Mouse (Mus musculus) heart, adult 9 months (tissue): Measurements from ENCODE around the gene Tmie.

Experiments used
- DNase-seq, 2 experiments: peaks; one replicate each; pipeline ENCODE4 v3.0.0; 2022; ENCODE audit warnings: low spot score in 2 of 2

The Tmie gene

DNA sequence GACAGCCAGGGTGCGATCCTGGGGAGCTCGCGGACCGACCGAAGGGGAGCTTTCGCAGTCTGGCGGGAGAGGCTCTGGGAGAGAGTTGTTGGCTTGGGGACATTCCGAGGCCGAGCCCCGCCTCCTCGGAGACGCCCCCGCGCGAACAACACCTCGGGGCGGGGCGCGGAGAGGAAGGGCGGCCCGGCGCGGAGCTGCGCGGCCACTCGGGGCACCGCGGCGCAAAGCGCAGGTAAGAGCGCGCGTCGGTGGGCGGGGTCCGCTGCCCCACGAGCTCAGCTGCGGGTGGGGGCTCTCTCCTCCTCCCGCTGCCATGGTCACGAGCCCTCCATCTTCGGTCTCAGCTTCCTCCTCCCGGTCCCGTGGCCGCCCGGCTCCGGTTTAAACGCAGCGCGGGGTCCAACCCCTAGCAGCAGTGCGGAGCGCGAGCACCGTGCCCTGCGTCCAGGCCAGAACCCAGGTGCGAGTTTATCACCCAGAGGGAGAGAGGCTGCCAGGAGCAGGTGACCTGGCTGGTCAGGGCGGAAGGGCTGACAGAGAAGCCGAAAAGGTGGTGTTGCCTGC is at the start of gene Tmie:
Gene Tmie, minus strand, starts transcription at position 116 of the 564 bp plus-strand sequence.
- DNase-seq, result peak; percentile 83 to 85

DNA sequence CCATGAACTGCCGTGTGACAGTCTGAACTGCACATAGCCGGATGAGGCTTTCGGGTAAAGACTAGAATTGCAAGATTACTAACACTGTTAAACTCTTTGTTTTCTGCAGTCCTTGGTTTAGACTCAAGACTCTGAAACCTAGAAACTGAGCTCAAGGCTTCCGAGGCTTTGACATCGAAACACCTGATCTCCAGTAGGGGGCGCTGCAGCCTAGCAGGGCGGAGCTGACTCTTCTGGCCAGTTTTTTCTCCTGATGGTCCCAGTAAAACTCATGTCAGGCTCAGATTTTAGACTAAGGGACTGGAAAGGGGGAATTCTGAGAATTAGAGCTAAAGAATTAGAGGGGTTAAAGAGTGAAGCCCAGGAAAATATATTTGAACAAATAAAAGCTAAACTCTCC is 42.8 kb upstream of the Tmie start:
- DNase-seq, result peak; percentile 21 to 64

DNA sequence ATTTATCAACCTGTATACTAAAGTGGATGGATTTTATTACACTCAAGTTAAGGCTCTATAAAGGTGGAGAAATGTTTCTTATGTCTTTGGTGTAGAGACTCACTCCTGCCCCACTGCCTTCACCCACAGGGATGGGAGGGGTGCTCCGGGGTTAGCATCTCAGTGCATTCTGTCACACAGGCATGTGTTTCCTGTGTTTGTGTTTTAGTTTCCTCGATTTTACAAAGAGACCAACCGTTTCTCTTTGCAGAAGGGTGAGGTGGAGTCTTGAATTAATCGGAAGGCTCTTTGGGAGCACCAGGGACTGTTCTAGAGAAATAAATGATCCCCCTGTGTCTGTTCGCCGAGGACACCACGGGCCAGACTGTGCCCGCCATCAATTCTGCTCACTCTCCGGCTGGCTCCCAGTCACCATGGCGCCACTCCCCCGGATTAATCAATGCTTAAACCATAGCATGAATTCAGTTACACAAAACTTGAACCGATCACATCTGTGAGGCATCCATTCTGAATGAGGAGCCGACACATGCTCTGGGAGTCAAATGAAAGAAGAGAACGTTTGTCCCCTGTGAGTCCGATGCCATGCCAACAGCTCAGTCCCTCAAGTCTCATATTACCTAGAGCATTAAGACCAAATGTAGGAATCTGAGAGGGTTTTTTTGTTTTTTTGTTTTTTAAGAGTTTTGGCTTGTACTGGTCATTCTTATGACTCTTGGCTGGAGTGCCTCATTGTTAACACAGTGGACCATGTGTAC is 40.9 kb upstream of the Tmie start:
- DNase-seq, result peak; percentile 17 to 63

DNA sequence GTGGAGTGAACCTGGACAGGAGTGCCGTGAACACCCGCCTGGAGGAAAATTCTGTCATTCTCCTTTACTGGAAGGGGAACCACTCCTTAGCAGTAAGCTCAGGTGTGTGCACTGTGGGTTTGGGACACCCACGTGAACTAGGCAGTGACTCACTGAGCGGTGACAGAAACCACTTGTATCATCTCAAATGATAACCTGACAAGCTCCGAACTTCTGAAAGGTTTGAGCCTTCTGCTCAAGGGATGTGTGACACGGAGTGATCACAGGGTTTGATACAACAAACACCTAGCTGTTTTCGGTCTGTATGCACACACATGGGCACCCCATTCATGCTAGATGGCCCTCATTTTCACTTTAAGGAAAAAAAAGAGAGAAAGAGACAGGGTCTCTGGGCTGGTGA is 36.9 kb upstream of the Tmie start, which contains the start of gene Fam240a:
Gene Fam240a, minus strand, starts transcription at position 76 of the 400 bp plus-strand sequence.
- no peak for DNase-seq

DNA sequence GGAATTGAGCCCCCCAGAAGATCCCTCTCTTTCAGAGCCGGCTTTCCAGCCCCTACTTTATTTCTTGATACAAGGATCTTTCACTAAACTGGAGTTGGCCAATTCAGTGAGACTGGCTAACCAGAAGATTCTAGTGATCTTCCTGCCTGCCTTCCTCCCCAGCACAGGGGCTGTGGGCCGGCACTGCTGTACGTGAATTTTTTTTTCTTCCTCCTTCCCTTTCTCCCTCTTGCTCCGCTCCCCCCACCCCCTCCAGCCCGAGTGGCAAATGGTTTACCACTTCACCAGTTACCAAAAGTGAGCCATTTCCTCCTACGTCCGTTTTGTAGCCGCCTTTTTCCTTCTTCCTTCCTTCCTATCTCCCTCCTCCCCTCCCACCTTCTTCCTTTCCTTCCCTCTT is 35.6 kb upstream of the Tmie start:
- no peak for DNase-seq

DNA sequence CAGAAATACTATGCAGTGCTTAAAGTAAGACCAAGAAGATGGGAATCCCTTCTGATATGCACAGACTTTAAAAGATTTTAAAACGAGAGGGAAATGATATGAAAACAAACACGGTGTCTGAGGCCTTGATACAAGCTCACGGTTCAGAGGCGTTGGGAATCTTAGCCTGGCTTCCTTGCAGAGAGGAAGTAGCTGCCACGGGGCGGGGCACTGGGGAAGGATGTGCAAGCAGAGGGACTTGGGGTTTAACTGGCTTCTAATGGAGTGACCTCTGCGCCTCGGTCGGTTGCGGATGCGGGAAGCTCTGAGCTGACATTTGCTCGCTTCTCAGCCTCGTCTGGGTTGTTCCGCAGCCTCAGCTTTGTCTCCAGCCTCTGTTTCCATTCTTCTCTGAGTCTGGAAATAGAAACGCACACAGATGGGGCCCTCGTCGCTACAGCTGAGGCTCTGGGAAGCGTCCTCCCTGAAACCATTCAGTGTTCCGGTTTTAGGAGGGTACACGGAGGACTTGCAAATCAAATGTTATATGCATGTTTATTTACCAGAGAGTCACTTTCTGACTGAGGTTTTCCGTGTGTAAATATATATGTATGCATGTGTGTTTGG is 34.8 kb upstream of the Tmie start:
- DNase-seq, result no peak

DNA sequence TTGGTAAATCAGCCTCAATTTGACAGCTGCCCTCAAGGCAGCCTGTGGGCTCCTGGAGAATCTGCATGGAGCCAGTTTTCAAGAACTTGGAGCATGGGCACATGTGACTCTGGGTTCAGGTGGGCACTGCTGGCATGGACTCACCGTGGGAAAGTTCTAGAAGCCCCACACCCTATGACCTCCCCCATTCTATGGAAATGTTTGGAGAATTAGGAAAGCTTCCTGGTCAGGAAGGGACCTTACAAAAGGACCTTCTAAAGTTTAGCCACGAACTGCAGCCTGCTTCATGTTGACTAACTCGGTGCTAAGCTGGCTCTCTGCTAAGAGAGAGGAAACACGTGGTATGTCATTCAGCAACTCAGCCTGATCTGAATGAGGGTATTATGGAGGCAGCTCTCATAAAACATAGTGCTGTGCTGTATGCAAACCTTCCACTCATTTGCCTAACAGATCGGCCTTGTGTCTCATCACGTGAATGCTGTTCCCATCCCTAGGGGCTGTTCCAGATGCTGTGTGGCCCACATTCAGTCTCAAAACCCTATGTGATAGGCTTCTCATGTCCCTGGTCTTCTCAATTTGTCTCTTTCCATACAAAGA is 29.6 kb upstream of the Tmie start:
- DNase-seq, result no peak

DNA sequence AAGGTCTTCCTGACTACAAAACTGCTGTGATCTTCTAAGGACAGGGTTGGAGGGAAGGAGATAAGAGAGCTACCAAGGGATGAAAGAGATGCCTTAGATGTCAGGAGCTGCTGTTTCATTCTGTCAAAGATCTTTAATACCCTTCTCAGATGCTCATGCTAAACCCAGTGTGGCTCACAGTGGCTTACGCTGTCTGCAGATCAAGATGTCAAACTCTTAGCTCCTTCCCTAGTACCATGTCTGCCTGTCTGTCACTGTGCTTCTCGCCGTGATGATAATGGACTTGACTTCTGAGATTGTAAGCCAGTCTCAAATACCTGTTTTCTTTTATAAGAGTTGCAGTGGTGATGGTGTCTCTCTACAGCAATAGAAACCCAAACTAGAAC is 28.7 kb upstream of the Tmie start:
- DNase-seq, result no peak

DNA sequence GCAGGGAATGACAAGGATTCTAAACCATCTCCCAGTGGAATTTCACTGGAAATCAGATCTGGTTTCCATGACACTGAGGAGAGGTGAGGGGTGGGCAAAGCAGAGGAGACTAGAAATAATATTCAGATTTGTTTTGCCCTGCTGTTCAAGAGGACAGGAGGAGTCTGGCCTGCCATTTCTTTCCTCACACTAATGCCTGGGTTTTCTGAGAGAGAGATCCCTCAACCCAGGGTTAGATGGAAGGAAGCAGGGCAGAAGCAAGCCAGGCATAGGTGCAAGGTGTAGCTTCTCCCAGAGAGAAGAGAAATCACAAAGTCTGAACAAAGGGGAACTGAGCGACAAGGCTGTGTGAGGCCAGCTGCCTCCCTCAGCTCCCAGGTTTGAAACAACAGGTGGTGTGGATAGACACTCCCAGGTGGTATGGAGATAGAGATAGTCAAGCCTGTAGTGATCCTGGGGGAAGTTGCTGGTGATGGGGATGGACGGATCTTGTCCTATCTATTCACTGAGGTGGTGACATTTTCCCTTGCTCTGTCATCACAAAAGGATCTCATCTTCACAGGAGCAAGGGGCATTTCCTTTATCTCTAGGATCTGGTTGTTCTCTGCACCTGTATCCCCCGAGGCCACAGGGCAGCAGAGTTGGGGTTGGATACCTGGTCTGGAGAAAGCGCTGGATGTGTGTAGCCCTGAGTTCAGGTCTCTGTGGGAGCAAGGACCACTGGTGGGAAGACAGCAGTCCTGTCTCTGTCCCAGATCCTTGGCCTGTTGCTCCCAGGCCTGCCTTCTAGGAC is 28.1 kb upstream of the Tmie start:
- no peak for DNase-seq

DNA sequence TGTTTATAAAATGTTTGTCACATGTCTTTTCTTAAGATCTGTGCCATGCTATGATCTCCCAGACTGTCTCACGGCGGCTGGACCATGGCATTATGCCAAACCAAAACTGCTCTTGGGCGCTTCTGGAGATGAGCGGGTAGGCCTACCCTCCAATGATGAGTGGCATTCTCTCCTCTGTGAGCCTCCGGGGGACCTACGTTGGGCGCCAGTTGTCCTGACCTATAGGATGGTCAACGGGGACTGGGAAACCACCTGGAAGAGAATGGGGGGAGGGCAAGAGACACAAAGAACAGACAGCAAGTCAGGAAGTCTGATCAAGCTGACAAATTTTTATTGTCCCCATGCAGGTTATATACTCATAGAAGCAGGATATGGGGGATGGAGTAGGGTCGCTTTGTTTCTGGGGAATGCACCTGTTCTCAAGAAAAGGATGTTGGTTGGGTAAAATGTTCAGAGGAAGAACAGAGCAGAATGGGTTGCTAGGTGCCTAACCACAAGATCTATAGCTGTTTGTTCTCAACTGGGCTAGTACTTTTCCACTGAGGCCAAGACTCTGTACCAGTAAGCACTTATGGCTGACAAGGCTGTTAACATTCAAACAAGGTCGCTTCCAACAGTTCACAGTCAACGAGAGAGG is 27.4 kb upstream of the Tmie start:
- no peak for DNase-seq

DNA sequence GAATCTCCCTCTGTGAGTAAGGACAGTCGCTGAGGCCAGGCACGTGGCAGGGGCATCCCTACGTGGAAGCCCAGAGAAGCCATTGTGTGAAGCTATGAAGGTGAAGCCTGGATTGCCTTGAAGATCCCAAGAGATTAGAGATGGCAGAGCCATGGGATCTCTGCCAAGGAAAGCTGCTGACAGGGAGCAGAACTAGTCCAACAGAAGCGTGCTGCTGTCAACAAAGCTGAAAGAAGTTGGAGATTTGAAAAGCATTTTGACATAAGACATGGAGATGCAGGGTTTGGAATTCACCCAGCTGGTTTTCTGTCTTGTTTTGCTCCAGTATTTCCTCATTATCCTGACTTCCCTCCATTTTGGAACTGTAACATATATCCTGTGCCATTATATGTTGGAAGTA is 22.4 kb upstream of the Tmie start:
- no peak for DNase-seq

DNA sequence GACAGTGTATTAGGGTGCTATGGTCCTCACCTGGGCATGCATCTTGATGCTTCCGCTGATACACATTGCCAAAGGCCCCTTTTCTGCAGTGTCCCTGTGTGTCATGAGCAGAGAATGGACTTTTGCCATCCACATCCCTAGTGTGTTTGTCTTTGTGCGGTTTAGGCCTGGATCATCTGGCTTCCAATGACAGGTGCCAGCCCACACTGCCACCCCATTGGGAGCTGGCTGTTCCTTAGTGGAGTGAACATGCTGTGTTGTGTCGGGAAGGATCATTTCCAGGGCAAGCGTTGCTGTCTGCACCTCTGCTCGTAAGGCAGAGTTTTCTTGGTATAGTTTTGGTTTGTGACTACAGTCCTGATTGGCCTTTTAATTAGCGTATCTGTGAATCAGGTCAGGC is 21.3 kb upstream of the Tmie start:
- no peak for DNase-seq

DNA sequence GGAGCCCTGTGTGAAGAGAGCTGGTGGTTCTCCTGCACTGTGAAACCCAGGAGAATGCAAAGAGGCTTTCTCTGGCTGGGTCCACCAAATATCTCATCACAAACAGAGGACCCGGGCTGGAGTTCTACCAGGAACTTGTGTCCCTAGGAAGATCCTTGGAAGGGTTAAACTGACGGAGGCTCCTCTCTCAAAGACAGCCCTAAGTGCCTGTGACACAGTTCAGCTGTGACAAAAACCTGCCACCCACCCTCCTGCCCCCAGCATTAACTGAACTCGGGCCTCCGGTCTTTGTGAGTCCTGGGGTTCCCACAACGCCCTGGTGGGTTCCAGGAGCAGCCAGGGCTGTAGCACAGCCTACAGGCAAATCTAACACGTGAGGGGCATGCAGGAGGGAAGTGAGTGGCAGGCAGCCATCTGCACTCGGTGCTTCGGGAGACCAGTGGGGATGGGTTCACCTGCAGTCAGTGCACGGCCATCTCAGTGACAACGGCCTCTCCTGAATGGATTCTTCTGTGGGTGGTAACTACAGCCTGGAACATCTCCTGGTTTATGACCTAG is 19.6 kb upstream of the Tmie start:
- no peak for DNase-seq

DNA sequence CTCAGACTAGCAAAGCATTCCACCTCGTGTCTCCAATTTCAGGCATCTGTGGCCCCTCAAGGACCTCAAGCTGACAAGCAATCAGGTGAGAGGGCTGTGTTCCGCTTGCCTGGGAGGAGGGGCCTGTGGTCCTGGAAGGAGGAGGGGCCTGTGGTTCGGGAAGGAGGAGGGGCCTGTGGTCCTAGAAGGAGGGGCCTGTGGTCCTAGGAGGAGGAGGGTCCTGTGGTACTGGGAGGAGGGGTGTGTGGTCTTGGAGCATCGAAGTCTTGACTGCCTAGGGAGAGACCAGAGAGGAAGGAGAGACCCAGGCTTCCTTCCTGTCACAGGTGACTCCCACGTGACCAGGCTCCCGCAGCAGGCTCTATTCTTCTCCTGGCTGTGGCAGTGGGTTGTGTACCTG is 16.7 kb upstream of the Tmie start:
- DNase-seq, result no peak

DNA sequence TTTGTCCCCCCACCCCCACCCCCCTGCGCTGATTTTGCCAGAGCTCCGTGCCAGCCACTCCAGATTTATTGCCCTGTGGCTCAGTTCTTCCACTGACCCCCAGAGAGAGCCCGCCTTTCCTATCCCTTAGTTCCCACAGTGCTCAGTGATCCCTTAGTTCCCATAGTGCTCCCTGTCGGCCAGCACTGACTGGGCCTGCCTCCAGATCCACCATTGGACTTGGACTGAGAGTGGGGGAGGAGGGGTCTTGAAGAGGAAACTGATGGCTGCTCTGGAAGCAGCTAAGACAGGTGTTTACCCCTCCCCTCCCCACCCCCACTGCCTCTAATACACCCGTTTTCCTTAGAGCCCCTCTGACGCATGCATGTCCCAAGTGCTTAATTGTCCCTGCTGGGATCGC is 16.1 kb upstream of the Tmie start:
- DNase-seq, result no peak

DNA sequence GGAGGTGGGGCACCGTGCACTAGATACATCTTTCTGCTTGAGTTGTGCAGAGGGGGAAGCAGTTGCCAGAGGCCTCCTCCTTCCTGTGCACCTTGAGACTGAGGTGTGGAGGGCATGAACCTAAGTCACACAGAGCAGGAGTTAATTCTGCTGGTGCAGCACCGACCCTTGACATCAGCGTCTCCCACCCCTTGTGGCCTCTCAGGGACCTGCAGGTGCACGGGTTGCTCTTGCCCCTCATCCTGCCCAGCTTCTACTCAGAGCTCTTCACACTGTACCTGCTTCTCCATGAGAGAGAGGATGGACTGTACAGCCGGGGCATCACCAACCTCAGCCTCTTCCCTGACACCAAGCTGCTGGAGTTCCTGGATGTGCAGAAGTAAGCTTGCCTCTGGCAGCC is 15.6 kb upstream of the Tmie start:
- no peak for DNase-seq

DNA sequence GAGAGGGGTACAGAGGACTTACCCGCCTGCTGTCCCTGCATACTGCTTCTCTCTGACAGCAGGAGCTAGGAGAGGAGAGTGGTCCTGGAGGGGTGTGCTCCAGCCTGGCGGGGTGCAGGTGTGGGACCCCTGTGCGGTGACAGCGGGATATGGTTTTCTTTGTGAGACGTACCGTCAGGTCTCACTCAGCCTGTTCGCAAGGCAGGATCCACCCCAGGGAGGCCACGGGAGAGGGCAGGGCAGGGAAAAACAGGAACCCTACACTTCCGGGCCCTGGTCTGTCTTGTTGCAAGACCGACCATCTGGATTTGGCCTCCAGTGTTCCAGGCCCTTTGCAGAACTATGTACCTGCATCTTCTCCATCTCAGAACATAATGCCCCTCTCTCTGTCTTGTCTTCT is 13.5 kb upstream of the Tmie start:
- no peak for DNase-seq

DNA sequence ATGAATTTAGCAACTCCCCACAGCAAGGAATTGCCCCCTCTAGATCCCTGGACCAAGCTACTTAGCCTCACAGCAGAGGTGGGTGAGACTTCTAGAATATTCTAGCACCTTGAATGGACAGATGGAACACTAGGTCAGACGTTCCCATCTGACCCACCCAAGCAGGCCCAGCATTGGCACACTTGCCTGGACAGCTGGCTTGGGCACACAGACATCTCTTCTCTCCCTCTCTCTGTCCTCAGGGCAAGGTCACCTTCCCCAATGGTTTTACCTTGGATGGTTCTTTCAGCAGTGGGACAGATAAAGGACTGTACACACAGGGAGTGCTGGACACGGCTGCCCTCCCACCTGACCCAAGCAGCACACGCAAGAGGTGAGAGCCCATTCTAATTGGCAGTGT is 12.6 kb upstream of the Tmie start:
- DNase-seq, result no peak

DNA sequence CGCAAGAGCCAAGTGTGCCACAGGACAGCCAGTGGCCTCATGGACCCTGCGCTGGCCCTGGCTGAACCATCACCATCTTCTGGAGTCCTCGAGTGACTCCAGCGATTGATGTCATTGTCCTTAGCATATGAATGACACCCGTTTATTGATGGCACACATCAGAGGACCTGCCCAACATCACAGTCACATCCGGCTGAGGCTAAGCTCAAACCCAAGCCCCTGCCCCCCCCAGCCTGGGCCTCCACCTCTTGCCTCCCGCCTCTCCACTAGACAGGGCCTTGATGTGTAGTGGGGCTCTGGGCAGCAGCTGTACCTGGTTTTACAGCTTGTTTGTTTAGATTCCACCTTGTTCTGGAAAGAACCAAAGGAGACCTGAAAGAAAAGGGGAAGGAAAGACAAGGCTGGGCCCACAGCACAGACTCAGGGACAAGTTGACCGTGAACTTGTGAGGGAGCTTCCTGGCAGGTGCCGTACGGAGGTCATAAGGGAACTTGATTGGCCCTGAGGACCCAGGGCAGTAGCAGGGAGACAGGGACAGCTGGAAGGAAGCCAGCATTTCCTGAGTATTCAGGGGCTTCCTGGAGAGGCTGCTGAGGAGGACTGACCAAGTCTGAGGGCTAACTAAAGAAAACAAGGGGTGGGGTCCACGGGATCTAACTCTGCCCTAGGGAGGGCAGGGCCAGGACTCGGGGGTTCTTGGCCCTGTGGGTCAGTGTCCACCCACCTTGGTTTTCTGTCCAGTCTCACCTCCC is 11.3 kb upstream of the Tmie start:
- no peak for DNase-seq

DNA sequence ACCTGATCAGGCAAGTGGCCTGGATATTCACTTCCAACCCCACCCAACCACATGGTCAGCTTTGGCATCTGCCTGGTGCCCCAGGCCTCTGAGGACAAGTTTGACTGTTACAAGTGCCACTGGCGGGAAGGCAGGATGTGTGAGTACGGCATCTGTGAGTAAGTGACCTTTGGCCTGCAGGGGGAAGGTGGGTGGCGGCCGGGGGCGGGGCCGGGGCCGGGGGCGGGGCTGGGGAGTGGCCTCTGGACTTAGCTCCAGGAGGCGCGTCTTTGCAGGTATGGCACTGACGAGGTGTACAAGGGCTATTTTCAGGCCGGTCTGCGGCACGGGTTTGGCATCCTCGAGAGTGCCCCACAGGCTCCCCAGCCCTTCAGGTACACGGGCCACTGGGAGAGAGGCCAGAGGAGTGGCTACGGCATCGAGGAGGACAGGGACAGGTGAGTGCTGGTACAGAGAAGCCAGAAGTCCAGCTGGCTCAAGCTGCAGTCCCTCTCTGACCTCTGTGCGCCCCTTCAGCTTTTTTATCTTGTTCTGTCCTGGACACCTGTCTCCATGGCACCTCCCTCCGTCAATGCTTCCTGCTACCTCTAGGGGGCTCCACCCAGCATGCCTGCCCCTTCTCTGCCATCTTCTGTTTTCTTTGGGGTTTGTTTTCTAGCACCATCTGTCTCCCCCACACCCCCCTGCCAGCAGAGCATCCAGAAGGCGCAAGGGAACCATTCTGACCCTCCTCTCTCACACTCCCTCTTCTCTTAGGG is 10.3 kb upstream of the Tmie start:
- no peak for DNase-seq
